Comparison of ENCODE assay signal across 20 mouse cellular contexts in genomic region chr1:177591742-177592141, GRCm38 (mm10).
DNase-seq lines count a peak whose midpoint lies in the region; ATAC-seq and TF ChIP-seq lines count a peak whose summit lies in the region.
"Had no signal": no experiment of that assay in that cellular context is flagged by ENCODE, and none has a peak within 500 bp of the region (broad histone marks: within the 10 kb centered on the region; RNA-seq: fewer than 3 reads in every experiment).

No protein-coding gene starts in this region.

- TF ChIP-seq CTCF in midbrain, postnatal 0 days (IDR thresholded peaks at IDR 0.05): no peak

- no peaks in the 10 kb centered on the region for H3K9me3 ChIP-seq in heart, embryonic 12.5 days (replicated peaks)
- no peaks in the 10 kb centered on the region for H3K9me3 ChIP-seq in midbrain, embryonic 10.5 days (replicated peaks)
- H3K9me3 ChIP-seq in midbrain, postnatal 0 days (ENCODE audit: low read length): no peaks in the 10 kb centered on the region
- H3K9me3 ChIP-seq: embryonic facial prominence, embryonic 10.5 days; embryonic facial prominence, embryonic 12.5 days; forebrain, embryonic 13.5 days; forebrain, embryonic 15.5 days had no signal

- WGBS in heart, embryonic 12.5 days: 80% methylated on average over 3 of the region's 3 CpGs
- 93% methylated on average over 3 of the region's 3 CpGs for WGBS in midbrain, embryonic 10.5 days
- WGBS in midbrain, postnatal 0 days: 93% methylated on average over 3 of the region's 3 CpGs

- no peaks in the 10 kb centered on the region for H3K4me1 ChIP-seq in heart, embryonic 12.5 days (replicated peaks)
- H3K4me1 ChIP-seq in midbrain, embryonic 10.5 days: no peaks in the 10 kb centered on the region
- no peaks in the 10 kb centered on the region for H3K4me1 ChIP-seq in midbrain, postnatal 0 days (ENCODE audit: insufficient read depth, low read length)
- H3K4me1 ChIP-seq: embryonic facial prominence, embryonic 10.5 days; embryonic facial prominence, embryonic 12.5 days; forebrain, embryonic 15.5 days had no signal

- DNase-seq in cerebellum, adult 18-20 months: peak; percentile 22 to 49
- no peak for DNase-seq in cerebellum, adult 11-12 months
- peak; percentile 48 for DNase-seq in heart, adult 11 months
- no peak for DNase-seq in midbrain, embryonic 10.5 days (ENCODE audit: low spot score)
- no peak for DNase-seq in midbrain, postnatal 0 days (ENCODE audit: low spot score)
- DNase-seq: adrenal gland, adult 8-10 months; adrenal gland, postnatal 14 days; adrenal gland, postnatal 36 days; B cell, adult 2 months; forebrain, postnatal 0 days had no signal

- ATAC-seq in heart, embryonic 12.5 days (ENCODE audit: insufficient number of reproducible peaks, low FRiP score): no peak
- no peak for ATAC-seq in midbrain, postnatal 0 days (ENCODE audit: low FRiP score)
- ATAC-seq: activated CD4-positive, CD25-positive, alpha-beta regulatory T cell, adult 4 months; CD4-positive, CD25-positive, alpha-beta regulatory T cell, adult 4 months; forebrain, embryonic 13.5 days; forebrain, embryonic 15.5 days; forebrain, postnatal 0 days; Patski had no signal

- no peak overlapping the region for H3K27ac ChIP-seq in heart, embryonic 12.5 days (ENCODE audit: poor library complexity, severe bottlenecking)
- H3K27ac ChIP-seq in midbrain, embryonic 10.5 days (replicated peaks): peak overlapping the region; percentile 13; the same call in 1 of the 2 replicates
- no peak overlapping the region for H3K27ac ChIP-seq in midbrain, postnatal 0 days (ENCODE audit: low read depth, low read length)
- H3K27ac ChIP-seq: embryonic facial prominence, embryonic 10.5 days; embryonic facial prominence, embryonic 12.5 days; forebrain, embryonic 13.5 days; forebrain, embryonic 15.5 days had no signal

- no peak overlapping the region for H3K4me3 ChIP-seq in heart, embryonic 12.5 days
- H3K4me3 ChIP-seq in midbrain, embryonic 10.5 days: no peak overlapping the region
- no peak overlapping the region for H3K4me3 ChIP-seq in midbrain, postnatal 0 days (ENCODE audit: low read depth, low read length)
- H3K4me3 ChIP-seq: embryonic facial prominence, embryonic 10.5 days; embryonic facial prominence, embryonic 12.5 days; forebrain, embryonic 13.5 days; forebrain, embryonic 15.5 days had no signal

- H3K4me2 ChIP-seq in heart, embryonic 12.5 days: no peak overlapping the region
- H3K4me2 ChIP-seq in midbrain, postnatal 0 days (ENCODE audit: low read depth, low read length, poor library complexity, severe bottlenecking): no peak overlapping the region
- H3K4me2 ChIP-seq: embryonic facial prominence, embryonic 12.5 days; forebrain, embryonic 13.5 days; forebrain, embryonic 15.5 days had no signal

- H3K27me3 ChIP-seq in heart, embryonic 12.5 days (replicated peaks): no peaks in the 10 kb centered on the region
- no peaks in the 10 kb centered on the region for H3K27me3 ChIP-seq in midbrain, embryonic 10.5 days (ENCODE audit: low read depth, poor library complexity, severe bottlenecking)
- H3K27me3 ChIP-seq in midbrain, postnatal 0 days (ENCODE audit: insufficient read depth, low read length): no peaks in the 10 kb centered on the region
- H3K27me3 ChIP-seq: CH12.LX; embryonic facial prominence, embryonic 12.5 days; forebrain, embryonic 13.5 days; forebrain, embryonic 15.5 days; Patski had no signal

- H3K36me3 ChIP-seq in heart, embryonic 12.5 days: no peaks in the 10 kb centered on the region
- no peaks in the 10 kb centered on the region for H3K36me3 ChIP-seq in midbrain, embryonic 10.5 days
- no peaks in the 10 kb centered on the region for H3K36me3 ChIP-seq in midbrain, postnatal 0 days (ENCODE audit: insufficient read depth, low read length)
- H3K36me3 ChIP-seq: embryonic facial prominence, embryonic 10.5 days; embryonic facial prominence, embryonic 12.5 days; forebrain, embryonic 15.5 days; G1E had no signal

- H3K9ac ChIP-seq in heart, embryonic 12.5 days: no peak overlapping the region
- H3K9ac ChIP-seq in midbrain, postnatal 0 days (replicated peaks; ENCODE audit: low read length, poor library complexity, severe bottlenecking): no peak overlapping the region
- H3K9ac ChIP-seq: embryonic facial prominence, embryonic 12.5 days; forebrain, embryonic 13.5 days; forebrain, embryonic 15.5 days; forebrain, postnatal 0 days had no signal

Comparison
In these comparisons a context has a peak if more than half of its experiments do, and no peak if none do; other contexts are left out.
1. DNase-seq: peak in cerebellum, adult 18-20 months (2 of 2) and heart, adult 11 months (single experiment); none in cerebellum, adult 11-12 months (single experiment), midbrain, embryonic 10.5 days (single experiment) and midbrain, postnatal 0 days (single experiment).